20 mouse cellular contexts compared by ENCODE assay signal in genomic region chr10:12881911-12882310, GRCm38 (mm10).
"Had no signal": no experiment of that assay in that cellular context is flagged by ENCODE, and none has a peak within 500 bp of the region (broad histone marks: within the 10 kb centered on the region; RNA-seq: fewer than 3 reads in every experiment).

No protein-coding gene starts in this region.

- H3K9me3 ChIP-seq: limb, embryonic 10.5 days; limb, embryonic 13.5 days; liver, embryonic 12.5 days; liver, embryonic 15.5 days; lung, embryonic 15.5 days; megakaryocyte, embryonic 14.5 days; midbrain, embryonic 10.5 days; midbrain, embryonic 13.5 days had no signal

- H3K27me3 ChIP-seq: liver, embryonic 15.5 days; lung, embryonic 15.5 days; midbrain, embryonic 13.5 days had no signal

- DNase-seq: kidney, adult 18-20 months; layer of hippocampus, adult 9-11 months; liver; lung, adult 18-20 months; lung, postnatal 10 days; lung, postnatal 36 days; thymus, adult 2 months; thymus, postnatal 25 days had no signal

- H3K27ac ChIP-seq: layer of hippocampus, adult 2 months; limb, embryonic 10.5 days; limb, embryonic 13.5 days; liver, embryonic 12.5 days; liver, embryonic 15.5 days; lung, embryonic 15.5 days; midbrain, embryonic 10.5 days; midbrain, embryonic 13.5 days; stomach, postnatal 0 days had no signal

- ATAC-seq: liver, embryonic 12.5 days; midbrain, embryonic 13.5 days; midbrain, embryonic 16.5 days had no signal

- H3K4me3 ChIP-seq: layer of hippocampus, adult 2 months; limb, embryonic 10.5 days; limb, embryonic 13.5 days; liver, embryonic 12.5 days; liver, embryonic 15.5 days; lung, embryonic 15.5 days; megakaryocyte, embryonic 14.5 days; midbrain, embryonic 10.5 days; midbrain, embryonic 13.5 days; myocyte had no signal

- H3K9ac ChIP-seq: limb, embryonic 13.5 days; liver, embryonic 12.5 days; liver, embryonic 15.5 days; lung, embryonic 15.5 days; midbrain, embryonic 13.5 days had no signal

- H3K4me1 ChIP-seq: liver, embryonic 12.5 days; liver, embryonic 15.5 days had no signal

- H3K4me2 ChIP-seq: limb, embryonic 13.5 days; liver, embryonic 12.5 days; liver, embryonic 15.5 days; lung, embryonic 15.5 days; midbrain, embryonic 13.5 days had no signal

- H3K36me3 ChIP-seq: limb, embryonic 10.5 days; limb, embryonic 13.5 days; liver, embryonic 12.5 days; liver, embryonic 15.5 days; lung, embryonic 15.5 days; midbrain, embryonic 10.5 days; midbrain, embryonic 13.5 days had no signal
